Mouse (Mus musculus) lung, embryonic 16.5 days (tissue): ENCODE measurements around the gene Hsp90ab1. TPM values are rescaled to one million over a fixed set of nuclear protein-coding genes. Genes with fewer than 3 reads are reported as not detected.

Experiments
- ATAC-seq: fragments of 200-750 bp; cut with Nextera tagmentation; 2 replicates; pipeline ENCODE4 v1.8.0; 2017; ENCODE audit warnings: low read depth, mild to moderate bottlenecking, moderate library complexity
- H3K27ac ChIP-seq: fragments of 300-500 bp; sonication (generic); 2 replicates; pipeline ENCODE4 v1.5.1; 2014; ENCODE audit warnings: mild to moderate bottlenecking, control low read depth, low read length
- H3K27me3 ChIP-seq: fragments of 300-500 bp; sonication (generic); 2 replicates; pipeline ENCODE4 v1.6.1; 2014; ENCODE audit warnings: low read depth, low read length, mixed read lengths; ENCODE audit not compliant: control insufficient read depth, insufficient read depth
- H3K36me3 ChIP-seq: fragments of 300-500 bp; sonication (generic); 2 replicates; pipeline ENCODE4 v1.6.1; 2014; ENCODE audit warnings: low read length; ENCODE audit not compliant: control insufficient read depth, insufficient read depth
- H3K4me1 ChIP-seq: fragments of 300-500 bp; sonication (generic); replicated peaks from 2 replicates; pipeline ENCODE4 v1.6.1; 2014; ENCODE audit warnings: low read length, mixed read lengths; ENCODE audit not compliant: control insufficient read depth, insufficient read depth
- H3K4me2 ChIP-seq: fragments of 300-500 bp; sonication (generic); 2 replicates; pipeline ENCODE4 v1.6.1; 2014; ENCODE audit warnings: low read depth, low read length, control low read depth
- H3K4me3 ChIP-seq: fragments of 300-500 bp; sonication (generic); 2 replicates; pipeline ENCODE4 v1.5.1; 2014; ENCODE audit warnings: mild to moderate bottlenecking, low read length, control low read depth
- H3K9ac ChIP-seq: fragments of 300-500 bp; sonication (generic); 2 replicates; pipeline ENCODE4 v1.6.1; 2014; ENCODE audit warnings: low read length, control low read depth
- H3K9me3 ChIP-seq: fragments of 300-500 bp; sonication (generic); 2 replicates; pipeline ENCODE4 v1.6.1; 2016; ENCODE audit warnings: low read length; ENCODE audit not compliant: control insufficient read depth
- WGBS: fragments of 180-500 bp; shearing (Covaris S2); extraction: QIAGEN DNeasy Blood & Tissue Kit; methylation state at CpG from one replicate; pipeline ENCODE4 v1.1.7; 2014; 5-methylcytosine and 5-hydroxymethylcytosine counted together
- polyA plus RNA-seq: library from polyadenylated mRNA; unstranded; fragments of >200 nt; fragmentation: Nextera tagmentation; extraction: Ambion mirVana; gene quantifications from 2 replicates; pipeline ENCODE4 v1.2.1, GENCODE M21; 2015

The Hsp90ab1 gene
- polyA plus RNA-seq, 1 experiment from 2014 or later = 1,506 TPM

- peak; percentile 13 for ATAC-seq
- Histone ChIP-seq H3K4me2 (peak overlapping the region; percentile 31), H3K27me3 (no peaks in the 10 kb centered on the region), H3K36me3 (no peaks in the 10 kb centered on the region), H3K4me1 (peaks cover 46% of the 10 kb centered on the region), H3K4me3 (peak overlapping the region; percentile 5), H3K27ac (peak overlapping the region; percentile 56), H3K9ac (peak overlapping the region; percentile 17), H3K9me3 (no peaks in the 10 kb centered on the region)
- WGBS = 35% methylated on average over 8 of the region's 8 CpGs
Observed at GRCm38 (mm10) chr17:45592606-45593431, 19.7 kb upstream of the Hsp90ab1 start.

DNA sequence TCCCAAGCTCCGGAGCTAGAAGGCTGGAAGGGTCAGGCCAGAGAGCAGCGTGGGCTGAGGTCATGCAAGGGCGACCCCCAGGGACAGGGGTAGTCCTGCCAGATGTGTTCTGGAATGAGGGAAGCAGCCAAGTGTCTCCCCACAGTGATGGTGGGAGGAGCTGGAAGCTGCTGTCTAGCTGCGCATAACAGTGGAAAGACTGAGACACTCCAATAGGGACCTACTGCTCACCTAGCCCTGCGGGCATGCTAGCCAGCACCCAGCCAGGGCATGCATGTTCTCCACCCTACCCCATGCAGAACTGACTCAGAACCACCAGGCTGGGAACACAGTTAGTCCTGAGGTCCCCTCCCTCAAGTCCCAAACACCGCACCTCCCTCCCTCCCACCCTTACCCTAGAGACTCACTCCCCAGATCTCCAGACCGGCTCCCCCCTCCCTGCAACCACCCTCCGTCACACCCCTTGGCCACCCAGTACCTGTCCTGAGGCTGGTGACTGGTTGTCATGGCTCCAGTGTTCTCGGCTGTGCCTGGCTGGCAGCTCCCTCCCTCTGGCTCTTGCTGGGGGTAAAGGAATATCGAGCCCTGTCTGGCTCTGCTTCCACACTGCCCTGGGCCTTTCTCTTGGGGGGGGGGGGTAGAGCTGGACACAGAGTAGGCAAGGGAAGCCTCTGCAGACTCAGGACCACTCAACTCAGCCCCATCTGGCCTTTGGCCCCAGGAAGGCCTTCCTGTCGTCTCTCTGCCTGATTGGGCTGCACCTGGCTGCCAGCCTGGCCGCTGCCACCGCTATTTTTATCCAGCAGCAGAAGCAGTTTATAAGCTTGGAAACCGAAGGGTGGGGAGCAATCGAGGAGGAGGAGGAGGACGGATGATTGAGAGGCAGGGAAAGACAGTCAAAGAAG is 18.9 kb upstream of the Hsp90ab1 start:
- WGBS = 46% methylated on average over 16 of the region's 16 CpGs
- Histone ChIP-seq H3K9ac (peak overlapping the region; percentile 8), H3K4me2 (peak overlapping the region; percentile 31), H3K4me3 (peak overlapping the region; percentile 5), H3K36me3 (peaks cover 4% of the 10 kb centered on the region; the same call in 1 of the 2 replicates), H3K27ac (peak overlapping the region; percentile 56), H3K4me1 (peaks cover 46% of the 10 kb centered on the region), H3K9me3 (no peaks in the 10 kb centered on the region; the same call in 1 of the 2 replicates), H3K27me3 (no peaks in the 10 kb centered on the region)
- ATAC-seq = 0 out of 2 replicates have a peak, but pooled peaks have one; percentile 1

- H3K4me2 ChIP-seq = no peak overlapping the region
- no peak overlapping the region for H3K9ac ChIP-seq
- peaks cover 10% of the 10 kb centered on the region for H3K36me3 ChIP-seq
- no peak overlapping the region for H3K4me3 ChIP-seq
- no peak overlapping the region for H3K27ac ChIP-seq
- peaks cover 38% of the 10 kb centered on the region for H3K4me1 ChIP-seq
- ATAC-seq = no peak
- WGBS = 59% methylated on average over 6 of the region's 6 CpGs
- H3K27me3 ChIP-seq = no peaks in the 10 kb centered on the region
- peaks cover 3% of the 10 kb centered on the region; the same call in 1 of the 2 replicates for H3K9me3 ChIP-seq
Observed at GRCm38 (mm10) chr17:45590410-45590809, 17.3 kb upstream of the Hsp90ab1 start.

GRCm38 (mm10) chr17:45589844-45590243 is 16.8 kb upstream of the Hsp90ab1 start:
- WGBS = 90% methylated on average over 8 of the region's 8 CpGs
- peaks cover 43% of the 10 kb centered on the region for H3K4me1 ChIP-seq
- no peak overlapping the region for H3K9ac ChIP-seq
- H3K27ac ChIP-seq = no peak overlapping the region
- H3K27me3 ChIP-seq = no peaks in the 10 kb centered on the region
- no peak overlapping the region for H3K4me2 ChIP-seq
- peaks cover 10% of the 10 kb centered on the region for H3K36me3 ChIP-seq
- no peak overlapping the region for H3K4me3 ChIP-seq
- H3K9me3 ChIP-seq = peaks cover 3% of the 10 kb centered on the region; the same call in 1 of the 2 replicates
- ATAC-seq = no peak

- Histone ChIP-seq H3K4me1 (peaks cover 43% of the 10 kb centered on the region), H3K4me2 (no peak overlapping the region), H3K36me3 (peaks cover 10% of the 10 kb centered on the region), H3K4me3 (no peak overlapping the region), H3K9me3 (peaks cover 3% of the 10 kb centered on the region; the same call in 1 of the 2 replicates), H3K27me3 (no peaks in the 10 kb centered on the region), H3K9ac (no peak overlapping the region), H3K27ac (no peak overlapping the region)
- 94% methylated on average over 7 of the region's 7 CpGs for WGBS
- no peak for ATAC-seq
Observed at GRCm38 (mm10) chr17:45589236-45589635, 16.2 kb upstream of the Hsp90ab1 start.

GRCm38 (mm10) chr17:45588370-45588769 is 15.3 kb upstream of the Hsp90ab1 start:
- Histone ChIP-seq H3K27ac (no peak overlapping the region), H3K9ac (no peak overlapping the region), H3K36me3 (peaks cover 10% of the 10 kb centered on the region), H3K27me3 (no peaks in the 10 kb centered on the region), H3K9me3 (peaks cover 3% of the 10 kb centered on the region; the same call in 1 of the 2 replicates), H3K4me2 (no peak overlapping the region), H3K4me3 (no peak overlapping the region), H3K4me1 (peaks cover 43% of the 10 kb centered on the region)
- ATAC-seq = no peak
- WGBS = 86% methylated on average over 7 of the region's 7 CpGs

GRCm38 (mm10) chr17:45586449-45586837 is 13.4 kb upstream of the Hsp90ab1 start:
- 97% methylated on average over 3 of the region's 3 CpGs for WGBS
- Histone ChIP-seq H3K27me3 (no peaks in the 10 kb centered on the region), H3K4me3 (no peak overlapping the region), H3K27ac (peak overlapping the region; percentile 93), H3K9me3 (peaks cover 3% of the 10 kb centered on the region; the same call in 1 of the 2 replicates), H3K9ac (no peak overlapping the region), H3K4me2 (no peak overlapping the region), H3K4me1 (peaks cover 30% of the 10 kb centered on the region), H3K36me3 (peaks cover 10% of the 10 kb centered on the region)
- ATAC-seq = no peak

GRCm38 (mm10) chr17:45585725-45586448 is 12.8 kb upstream of the Hsp90ab1 start:
- H3K4me2 ChIP-seq = no peak overlapping the region
- H3K4me1 ChIP-seq = peaks cover 32% of the 10 kb centered on the region
- H3K27me3 ChIP-seq = no peaks in the 10 kb centered on the region
- ATAC-seq = peak; percentile 1; the same call in 1 of the 2 replicates
- H3K27ac ChIP-seq = peak overlapping the region; percentile 93
- H3K4me3 ChIP-seq = no peak overlapping the region
- H3K9ac ChIP-seq = peak overlapping the region; percentile 8; the same call in 1 of the 2 replicates
- H3K36me3 ChIP-seq = peaks cover 10% of the 10 kb centered on the region
- peaks cover 3% of the 10 kb centered on the region; the same call in 1 of the 2 replicates for H3K9me3 ChIP-seq
- 69% methylated on average over 23 of the region's 23 CpGs for WGBS
